ENCODE assay signal across 13 mouse cellular contexts in genomic region chr16:90145244-90145643, GRCm38 (mm10). TPM values are rescaled to one million over a fixed set of nuclear protein-coding genes. Genes with fewer than 3 reads are reported as not detected.
A peak's percentile ranks its signal among the peaks of the same experiment; 100 is the strongest.
DNase-seq lines count a peak whose midpoint lies in the region; ATAC-seq and TF ChIP-seq lines count a peak whose summit lies in the region.
"Had no signal": no experiment of that assay in that cellular context is flagged by ENCODE, and none has a peak within 500 bp of the region (broad histone marks: within the 10 kb centered on the region; RNA-seq: fewer than 3 reads in every experiment).

No protein-coding gene starts in this region.

- no peak for DNase-seq in midbrain, embryonic 10.5 days (ENCODE audit: low spot score)
- no peak for DNase-seq in midbrain, postnatal 0 days (ENCODE audit: low spot score)
- no peak for DNase-seq in limb, embryonic 10.5 days (ENCODE audit: low spot score)
- DNase-seq in left cerebral cortex, adult 11 months (ENCODE audit: low spot score) = no peak
- no peak for DNase-seq in cerebellum, adult 9-10 months
- DNase-seq: cerebellum, adult 18-20 months; kidney, postnatal 36 days; lung, embryonic 14.5 days had no signal

- no peak overlapping the region for H3K9ac ChIP-seq in forebrain, embryonic 13.5 days
- no peak overlapping the region for H3K9ac ChIP-seq in forebrain, embryonic 16.5 days (replicated peaks; ENCODE audit: low read depth, low read length)
- no peak overlapping the region for H3K9ac ChIP-seq in midbrain, postnatal 0 days (replicated peaks; ENCODE audit: low read length, poor library complexity, severe bottlenecking)
- no peak overlapping the region for H3K9ac ChIP-seq in neural tube, embryonic 15.5 days (replicated peaks)

- no peaks in the 10 kb centered on the region for H3K27me3 ChIP-seq in forebrain, embryonic 13.5 days
- H3K27me3 ChIP-seq in forebrain, embryonic 16.5 days (replicated peaks; ENCODE audit: control insufficient read depth, insufficient read depth, low read length) = no peaks in the 10 kb centered on the region
- peaks cover 74% of the 10 kb centered on the region for H3K27me3 ChIP-seq in midbrain, embryonic 10.5 days (ENCODE audit: low read depth, poor library complexity, severe bottlenecking)
- H3K27me3 ChIP-seq in midbrain, postnatal 0 days (ENCODE audit: insufficient read depth, low read length) = no peaks in the 10 kb centered on the region
- H3K27me3 ChIP-seq in limb, embryonic 10.5 days (ENCODE audit: low read depth, poor library complexity, severe bottlenecking) = no peaks in the 10 kb centered on the region
- H3K27me3 ChIP-seq in neural tube, embryonic 15.5 days (replicated peaks) = no peaks in the 10 kb centered on the region

- no peaks in the 10 kb centered on the region for H3K9me3 ChIP-seq in forebrain, embryonic 13.5 days (replicated peaks)
- H3K9me3 ChIP-seq in forebrain, embryonic 16.5 days (ENCODE audit: control insufficient read depth, low read length) = no peaks in the 10 kb centered on the region
- H3K9me3 ChIP-seq in midbrain, embryonic 10.5 days (replicated peaks) = no peaks in the 10 kb centered on the region
- no peaks in the 10 kb centered on the region for H3K9me3 ChIP-seq in midbrain, postnatal 0 days (ENCODE audit: low read length)
- H3K9me3 ChIP-seq in limb, embryonic 10.5 days (replicated peaks) = no peaks in the 10 kb centered on the region
- H3K9me3 ChIP-seq in neural tube, embryonic 15.5 days (replicated peaks) = no peaks in the 10 kb centered on the region

- 93% methylated on average over 1 of the region's 1 CpGs for WGBS in forebrain, embryonic 13.5 days
- WGBS in forebrain, embryonic 16.5 days = 92% methylated on average over 1 of the region's 1 CpGs
- 86% methylated on average over 1 of the region's 1 CpGs for WGBS in midbrain, embryonic 10.5 days
- 96% methylated on average over 1 of the region's 1 CpGs for WGBS in midbrain, postnatal 0 days
- WGBS in limb, embryonic 10.5 days = 91% methylated on average over 1 of the region's 1 CpGs
- WGBS in neural tube, embryonic 15.5 days = 48% methylated on average over 1 of the region's 1 CpGs

- no peak for ATAC-seq in forebrain, embryonic 13.5 days
- ATAC-seq in forebrain, embryonic 16.5 days = no peak
- no peak for ATAC-seq in midbrain, postnatal 0 days (ENCODE audit: low FRiP score)
- no peak for ATAC-seq in neural tube, embryonic 15.5 days (ENCODE audit: low FRiP score)
- ATAC-seq: CD4-positive, CD25-positive, alpha-beta regulatory T cell, adult 4 months; inflammation-experienced regulatory T-cells, adult 6 months had no signal

- no peaks in the 10 kb centered on the region for H3K36me3 ChIP-seq in forebrain, embryonic 13.5 days (ENCODE audit: poor library complexity, severe bottlenecking)
- no peaks in the 10 kb centered on the region for H3K36me3 ChIP-seq in forebrain, embryonic 16.5 days (ENCODE audit: control insufficient read depth, insufficient read depth)
- no peaks in the 10 kb centered on the region for H3K36me3 ChIP-seq in midbrain, embryonic 10.5 days
- no peaks in the 10 kb centered on the region for H3K36me3 ChIP-seq in midbrain, postnatal 0 days (ENCODE audit: insufficient read depth, low read length)
- H3K36me3 ChIP-seq in limb, embryonic 10.5 days = no peaks in the 10 kb centered on the region
- H3K36me3 ChIP-seq in neural tube, embryonic 15.5 days = no peaks in the 10 kb centered on the region

- peaks cover 31% of the 10 kb centered on the region for H3K4me1 ChIP-seq in forebrain, embryonic 13.5 days
- H3K4me1 ChIP-seq in forebrain, embryonic 16.5 days (replicated peaks; ENCODE audit: control insufficient read depth, insufficient read depth, low read length) = peaks cover 14% of the 10 kb centered on the region
- H3K4me1 ChIP-seq in midbrain, embryonic 10.5 days = peaks cover 46% of the 10 kb centered on the region
- no peaks in the 10 kb centered on the region; the same call in 1 of the 2 replicates for H3K4me1 ChIP-seq in midbrain, postnatal 0 days (ENCODE audit: insufficient read depth, low read length)
- H3K4me1 ChIP-seq in limb, embryonic 10.5 days = peaks cover 38% of the 10 kb centered on the region
- H3K4me1 ChIP-seq in neural tube, embryonic 15.5 days = peaks cover 31% of the 10 kb centered on the region

- TF ChIP-seq CTCF in midbrain, postnatal 0 days (IDR thresholded peaks at IDR 0.05) = no peak

- peak overlapping the region; percentile 93 for H3K4me2 ChIP-seq in forebrain, embryonic 13.5 days
- no peak overlapping the region for H3K4me2 ChIP-seq in forebrain, embryonic 16.5 days (ENCODE audit: low read length)
- no peak overlapping the region for H3K4me2 ChIP-seq in midbrain, postnatal 0 days (ENCODE audit: low read depth, low read length, poor library complexity, severe bottlenecking)
- H3K4me2 ChIP-seq in neural tube, embryonic 15.5 days = peak overlapping the region; percentile 83; the same call in 1 of the 2 replicates

- H3K4me3 ChIP-seq in forebrain, embryonic 13.5 days = no peak overlapping the region
- no peak overlapping the region for H3K4me3 ChIP-seq in forebrain, embryonic 16.5 days (replicated peaks; ENCODE audit: low read length)
- H3K4me3 ChIP-seq in midbrain, embryonic 10.5 days = peak overlapping the region; percentile 75; the same call in 1 of the 2 replicates
- no peak overlapping the region for H3K4me3 ChIP-seq in midbrain, postnatal 0 days (ENCODE audit: low read depth, low read length)
- peak overlapping the region; percentile 83 for H3K4me3 ChIP-seq in limb, embryonic 10.5 days
- no peak overlapping the region for H3K4me3 ChIP-seq in neural tube, embryonic 15.5 days (replicated peaks)

- H3K27ac ChIP-seq in forebrain, embryonic 13.5 days = no peak overlapping the region
- H3K27ac ChIP-seq in forebrain, embryonic 16.5 days (ENCODE audit: low read length) = no peak overlapping the region
- H3K27ac ChIP-seq in midbrain, embryonic 10.5 days (replicated peaks) = 0 out of 2 replicates have a peak overlapping the region, but pooled peaks have one; percentile 98
- H3K27ac ChIP-seq in midbrain, postnatal 0 days (ENCODE audit: low read depth, low read length) = no peak overlapping the region
- peak overlapping the region; percentile 96; the same call in 1 of the 2 replicates for H3K27ac ChIP-seq in limb, embryonic 10.5 days
- no peak overlapping the region for H3K27ac ChIP-seq in neural tube, embryonic 15.5 days (replicated peaks)

RNA-seq across cellular contexts. Expression of gene Tiam1, which starts 1.7 kb away (rescaled TPM):
- 25.6 and 29.4 TPM in 2 replicates for polyA plus RNA-seq in forebrain, embryonic 13.5 days (2015; fragmentation: Nextera tagmentation; extraction: Ambion mirVana)
- polyA plus RNA-seq in forebrain, embryonic 16.5 days (2015; fragmentation: Nextera tagmentation; extraction: Ambion mirVana) = 29.5 and 32.1 TPM in 2 replicates
- polyA plus RNA-seq in midbrain, embryonic 10.5 days (2016; fragmentation: Nextera tagmentation; extraction: Ambion mirVana) = 13.8 and 13.9 TPM in 2 replicates
- total RNA-seq in midbrain, postnatal 0 days (2014; rRNA removed) = 26.3 and 26.9 TPM in 2 replicates
- polyA plus RNA-seq in midbrain, postnatal 0 days (2015; fragmentation: Nextera tagmentation; extraction: Ambion mirVana) = 15.5 and 17.6 TPM in 2 replicates
- 23.8 and 30.8 TPM in 2 replicates for polyA plus RNA-seq in limb, embryonic 10.5 days (2016; fragmentation: Nextera tagmentation; extraction: Ambion mirVana)
- 15.0 and 23.6 TPM in 2 replicates for polyA plus RNA-seq in neural tube, embryonic 15.5 days (2015; fragmentation: Nextera tagmentation; extraction: Ambion mirVana)

Comparison
In these comparisons a context has a peak if more than half of its experiments do, and no peak if none do; other contexts are left out.
1. H3K27ac ChIP-seq: peak in midbrain, embryonic 10.5 days (single experiment) and limb, embryonic 10.5 days (single experiment); none in forebrain, embryonic 13.5 days (single experiment), forebrain, embryonic 16.5 days (single experiment), midbrain, postnatal 0 days (single experiment) and neural tube, embryonic 15.5 days (single experiment).
2. H3K4me2 ChIP-seq: peak in forebrain, embryonic 13.5 days (single experiment) and neural tube, embryonic 15.5 days (single experiment); none in forebrain, embryonic 16.5 days (single experiment) and midbrain, postnatal 0 days (single experiment).
3. H3K4me3 ChIP-seq: peak in midbrain, embryonic 10.5 days (single experiment) and limb, embryonic 10.5 days (single experiment); none in forebrain, embryonic 13.5 days (single experiment), forebrain, embryonic 16.5 days (single experiment), midbrain, postnatal 0 days (single experiment) and neural tube, embryonic 15.5 days (single experiment).